Mouse (Mus musculus) kidney, embryonic 16.5 days (tissue): ENCODE measurements around the gene Evi2b. TPM values are rescaled to one million over a fixed set of nuclear protein-coding genes. Genes with fewer than 3 reads are reported as not detected.

Experiments
- ATAC-seq: fragments of 200-750 bp; cut with Nextera tagmentation; 2 replicates; pipeline ENCODE4 v1.8.0; 2017; ENCODE audit warnings: moderate TSS enrichment; ENCODE audit not compliant: low FRiP score, low TSS enrichment
- H3K27ac ChIP-seq: fragments of 300-500 bp; sonication (generic); 2 replicates; pipeline ENCODE4 v1.5.1; 2014; ENCODE audit warnings: low read length
- H3K27me3 ChIP-seq: fragments of 300-500 bp; sonication (generic); 2 replicates; pipeline ENCODE4 v1.6.1; 2014; ENCODE audit warnings: low read length, control low read depth, mixed read lengths; ENCODE audit not compliant: insufficient read depth
- H3K36me3 ChIP-seq: fragments of 300-500 bp; sonication (generic); 2 replicates; pipeline ENCODE4 v1.6.1; 2014; ENCODE audit warnings: low read length, control low read depth, mixed read lengths; ENCODE audit not compliant: insufficient read depth
- H3K4me1 ChIP-seq: fragments of 300-500 bp; sonication (generic); 2 replicates; pipeline ENCODE4 v1.6.1; 2014; ENCODE audit warnings: low read length, control low read depth, mixed read lengths; ENCODE audit not compliant: insufficient read depth
- H3K4me2 ChIP-seq: fragments of 300-500 bp; sonication (generic); replicated peaks from 2 replicates; pipeline ENCODE4 v1.6.1; 2014; ENCODE audit warnings: low read depth, low read length
- H3K4me3 ChIP-seq: fragments of 300-500 bp; sonication (generic); 2 replicates; pipeline ENCODE4 v1.5.1; 2014; ENCODE audit warnings: mild to moderate bottlenecking, low read length
- H3K9ac ChIP-seq: fragments of 300-500 bp; sonication (generic); replicated peaks from 2 replicates; pipeline ENCODE4 v1.6.1; 2014; ENCODE audit warnings: low read length
- H3K9me3 ChIP-seq: fragments of 300-500 bp; sonication (generic); 2 replicates; pipeline ENCODE4 v1.6.1; 2016; ENCODE audit warnings: low read length, control low read depth
- WGBS: fragments of 180-500 bp; shearing (Covaris S2); extraction: QIAGEN DNeasy Blood & Tissue Kit; methylation state at CpG from one replicate; pipeline ENCODE4 v1.1.7; 2014; 5-methylcytosine and 5-hydroxymethylcytosine counted together
- polyA plus RNA-seq: library from polyadenylated mRNA; unstranded; fragments of >200 nt; fragmentation: Nextera tagmentation; extraction: Ambion mirVana; gene quantifications from 2 replicates; pipeline ENCODE4 v1.2.1, GENCODE M21; 2015

The Evi2b gene
- polyA plus RNA-seq, 1 experiment from 2014 or later = 0.60 TPM

DNA sequence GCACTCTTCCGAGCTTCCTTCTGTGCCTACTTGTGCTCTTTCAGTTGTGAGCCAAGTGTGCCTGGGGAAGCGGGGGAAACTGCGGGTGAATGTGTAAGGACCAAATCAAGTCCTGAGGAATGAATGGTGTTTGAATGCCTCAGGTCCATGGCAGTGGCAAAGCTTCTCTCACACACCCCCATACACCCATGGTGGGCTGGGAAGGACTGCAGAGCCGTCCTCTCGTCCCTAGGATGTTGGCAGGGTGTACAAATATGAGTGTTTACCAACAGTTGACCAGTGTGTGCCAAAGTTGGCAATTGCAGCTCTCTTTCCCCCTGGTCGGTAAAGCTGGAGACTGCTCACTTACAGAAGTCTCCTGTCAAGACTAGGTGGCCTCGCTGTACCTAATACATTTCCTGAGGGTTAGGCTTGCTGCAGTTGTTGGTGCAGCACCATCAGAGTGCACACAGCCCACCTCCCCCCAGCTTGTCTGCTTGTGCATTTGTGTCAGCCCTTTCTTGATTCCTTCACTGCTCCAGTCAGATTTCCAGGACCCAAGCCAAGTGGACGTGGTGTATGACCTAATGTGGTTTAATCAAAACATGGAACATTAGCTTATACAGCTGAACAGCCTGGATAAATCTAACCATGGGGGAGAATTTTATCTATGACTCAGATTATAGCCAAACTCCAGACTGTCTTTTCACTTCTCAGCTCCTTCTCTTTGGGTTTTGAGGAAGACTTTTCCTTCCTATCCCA, 10.6 kb upstream of the Evi2b start:
- Histone ChIP-seq H3K4me1 (no peaks in the 10 kb centered on the region), H3K4me3 (no peak overlapping the region), H3K27me3 (no peaks in the 10 kb centered on the region), H3K4me2 (no peak overlapping the region), H3K27ac (no peak overlapping the region), H3K9me3 (no peaks in the 10 kb centered on the region), H3K9ac (no peak overlapping the region), H3K36me3 (peaks cover 16% of the 10 kb centered on the region; the same call in 1 of the 2 replicates)
- peak; percentile 27; the same call in 1 of the 2 replicates for ATAC-seq
- WGBS = 80% methylated on average over 8 of the region's 8 CpGs

DNA sequence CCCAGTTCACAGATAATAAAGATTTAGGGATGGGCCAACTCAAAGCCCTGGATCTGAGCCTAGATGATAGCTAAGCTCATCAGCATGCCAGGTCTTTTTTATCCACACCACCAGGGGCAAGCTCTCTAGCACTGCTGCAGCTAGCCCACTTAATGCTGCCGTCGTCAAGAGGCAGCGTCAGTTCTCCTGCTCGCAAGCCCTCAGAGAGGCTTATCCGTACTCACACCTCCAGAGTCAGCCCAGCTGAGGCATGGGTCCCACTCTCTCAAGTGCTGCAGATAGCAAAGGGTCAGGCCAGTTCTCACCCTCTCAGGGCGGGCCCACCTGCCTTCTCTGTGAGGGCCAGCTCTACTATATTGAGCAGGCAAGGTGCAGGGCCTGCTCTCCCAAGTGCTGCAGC, 9.7 kb upstream of the Evi2b start:
- WGBS = 85% methylated on average over 6 of the region's 6 CpGs
- H3K36me3 ChIP-seq = peaks cover 16% of the 10 kb centered on the region; the same call in 1 of the 2 replicates
- no peak for ATAC-seq
- H3K4me1 ChIP-seq = no peaks in the 10 kb centered on the region
- H3K4me3 ChIP-seq = no peak overlapping the region
- H3K9me3 ChIP-seq = no peaks in the 10 kb centered on the region
- H3K4me2 ChIP-seq = no peak overlapping the region
- no peaks in the 10 kb centered on the region for H3K27me3 ChIP-seq
- no peak overlapping the region for H3K27ac ChIP-seq
- no peak overlapping the region for H3K9ac ChIP-seq

DNA sequence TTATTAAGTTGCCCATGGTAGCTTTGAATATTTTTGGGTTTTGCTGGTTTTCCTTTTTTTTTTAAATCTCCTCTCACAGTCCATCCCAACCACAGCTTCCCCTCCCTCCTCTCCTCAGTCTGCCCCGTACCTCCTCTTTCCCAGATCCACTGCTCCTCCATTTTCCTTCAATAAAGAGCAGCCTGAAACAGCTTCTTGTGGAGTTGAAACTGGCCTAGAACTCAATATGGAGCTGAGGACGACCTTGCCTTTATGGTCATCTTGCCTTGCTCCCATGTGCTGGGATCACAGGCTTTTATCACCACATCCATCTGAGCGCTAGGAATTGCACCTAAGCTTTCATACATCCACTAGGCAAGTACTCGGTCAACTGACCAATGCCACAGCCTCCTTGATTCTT, 7.9 kb upstream of the Evi2b start:
- H3K4me3 ChIP-seq = no peak overlapping the region
- no peaks in the 10 kb centered on the region for H3K4me1 ChIP-seq
- H3K27me3 ChIP-seq = no peaks in the 10 kb centered on the region
- no peak overlapping the region for H3K27ac ChIP-seq
- no peaks in the 10 kb centered on the region for H3K9me3 ChIP-seq
- no peak overlapping the region for H3K4me2 ChIP-seq
- 0 out of 2 replicates have a peak, but pooled peaks cover 5% of the 10 kb centered on the region for H3K36me3 ChIP-seq
- no peak overlapping the region for H3K9ac ChIP-seq
- 92% methylated on average over 4 of the region's 4 CpGs for WGBS
- ATAC-seq = no peak

DNA sequence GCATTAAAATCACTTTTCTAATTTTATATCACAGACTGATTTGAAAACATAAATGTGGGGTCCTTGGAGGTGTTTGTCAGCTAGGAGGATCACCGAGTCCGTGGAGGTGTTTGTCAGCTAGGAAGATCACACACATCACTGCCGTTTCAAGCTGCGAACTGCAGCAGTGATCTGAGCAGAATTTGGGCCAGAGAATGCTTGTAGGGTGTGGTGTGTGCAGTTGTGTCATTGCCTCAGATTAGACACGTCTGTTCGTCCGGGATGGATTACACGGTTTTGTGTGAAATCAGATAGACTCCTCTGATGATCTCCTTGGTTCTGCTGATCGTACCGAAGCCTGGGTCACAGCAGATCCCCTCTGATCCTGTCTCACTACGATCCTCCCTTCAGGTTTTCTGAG, 7.2 kb upstream of the Evi2b start:
- Histone ChIP-seq H3K4me1 (0 out of 2 replicates have a peak, but pooled peaks cover 2% of the 10 kb centered on the region), H3K4me3 (no peak overlapping the region), H3K27ac (no peak overlapping the region), H3K27me3 (no peaks in the 10 kb centered on the region), H3K9me3 (no peaks in the 10 kb centered on the region), H3K9ac (no peak overlapping the region), H3K36me3 (0 out of 2 replicates have a peak, but pooled peaks cover under 1% of the 10 kb centered on the region), H3K4me2 (no peak overlapping the region)
- ATAC-seq = no peak
- WGBS = 87% methylated on average over 11 of the region's 11 CpGs

DNA sequence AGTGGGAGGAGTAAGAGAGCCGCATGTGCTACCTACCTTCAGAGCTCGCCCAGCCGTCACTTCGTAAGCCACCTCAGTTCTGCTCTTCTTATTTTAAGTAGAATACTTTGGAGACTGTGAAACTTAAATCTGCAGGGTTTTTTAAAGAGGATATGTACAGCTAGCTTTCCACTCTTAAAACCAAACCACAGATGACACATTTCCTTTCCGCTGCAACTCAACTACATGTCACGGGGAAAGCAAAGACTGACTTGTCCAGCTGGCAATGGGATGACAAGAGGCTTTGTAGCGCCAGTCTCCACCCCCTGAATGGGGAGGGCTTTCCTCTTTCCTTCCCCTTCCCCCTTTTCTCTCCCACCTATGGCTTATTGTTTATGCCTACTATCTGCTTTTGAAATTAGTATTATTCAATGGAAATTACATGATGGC, 6.8 kb upstream of the Evi2b start, which contains the start of the genes Evi2 and Evi2a:
Gene Evi2 (minus strand): TSS at position 257 of the 429 bp plus-strand sequence.
Gene Evi2a (minus strand): TSS at position 277 of the 429 bp plus-strand sequence.
- H3K36me3 ChIP-seq = no peaks in the 10 kb centered on the region
- ATAC-seq = no peak
- H3K9me3 ChIP-seq = no peaks in the 10 kb centered on the region
- H3K9ac ChIP-seq = no peak within 1 kb of the TSS
- no peak within 1 kb of the TSS for H3K4me3 ChIP-seq
- 0 out of 2 replicates have a peak, but pooled peaks cover 2% of the 10 kb centered on the region for H3K4me1 ChIP-seq
- no peak within 1 kb of the TSS for H3K27ac ChIP-seq
- no peak within 1 kb of the TSS for H3K4me2 ChIP-seq
- no peaks in the 10 kb centered on the region for H3K27me3 ChIP-seq
- WGBS = 88% methylated on average over 7 of the region's 7 CpGs

DNA sequence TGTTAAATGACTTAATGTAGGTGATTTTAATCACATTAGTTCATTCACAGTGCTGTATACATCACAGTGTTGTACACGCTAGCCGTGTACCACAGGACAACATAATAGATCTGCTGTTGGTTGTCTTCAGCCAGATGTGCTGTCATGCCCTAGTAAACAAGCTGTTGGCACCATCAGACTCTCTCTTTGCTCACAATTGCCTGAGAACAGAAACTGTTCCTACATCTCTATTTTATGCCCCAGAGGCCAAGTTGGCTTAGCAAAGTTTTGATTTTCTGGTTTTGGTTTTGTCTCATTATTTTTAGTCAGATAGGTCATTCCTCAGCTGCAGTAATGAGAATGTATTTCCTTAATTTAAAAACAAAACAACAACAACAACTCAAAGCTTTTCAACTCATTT, 6.2 kb upstream of the Evi2b start:
- ATAC-seq = no peak
- no peaks in the 10 kb centered on the region for H3K9me3 ChIP-seq
- 0 out of 2 replicates have a peak, but pooled peaks cover 2% of the 10 kb centered on the region for H3K4me1 ChIP-seq
- no peaks in the 10 kb centered on the region for H3K27me3 ChIP-seq
- no peak overlapping the region for H3K9ac ChIP-seq
- WGBS = 94% methylated on average over 2 of the region's 2 CpGs
- no peak overlapping the region for H3K4me3 ChIP-seq
- no peak overlapping the region for H3K4me2 ChIP-seq
- H3K27ac ChIP-seq = no peak overlapping the region
- H3K36me3 ChIP-seq = no peaks in the 10 kb centered on the region

DNA sequence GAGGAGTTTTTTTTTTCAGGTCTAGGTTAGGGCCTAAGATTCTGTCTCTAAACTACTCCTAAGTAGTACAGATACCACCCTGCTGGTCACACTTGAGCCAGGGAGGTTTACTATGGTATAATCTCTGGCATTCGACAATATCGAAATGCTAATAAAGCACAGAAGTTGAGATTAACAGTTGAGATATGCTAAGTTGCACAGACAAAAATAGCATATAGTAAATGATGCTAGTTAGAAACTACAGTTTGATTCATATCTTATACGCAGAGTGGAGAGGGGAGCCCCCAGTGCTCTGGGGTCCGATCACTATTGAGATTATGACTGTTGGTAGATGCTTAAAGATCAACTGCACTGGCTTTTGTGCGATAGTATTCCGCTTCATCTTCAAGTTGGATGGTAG, 5.7 kb upstream of the Evi2b start:
- H3K9me3 ChIP-seq = no peaks in the 10 kb centered on the region
- no peak for ATAC-seq
- H3K4me1 ChIP-seq = 0 out of 2 replicates have a peak, but pooled peaks cover 3% of the 10 kb centered on the region
- no peaks in the 10 kb centered on the region for H3K27me3 ChIP-seq
- H3K4me2 ChIP-seq = no peak overlapping the region
- 94% methylated on average over 6 of the region's 6 CpGs for WGBS
- H3K4me3 ChIP-seq = no peak overlapping the region
- no peak overlapping the region for H3K27ac ChIP-seq
- no peak overlapping the region for H3K9ac ChIP-seq
- no peaks in the 10 kb centered on the region for H3K36me3 ChIP-seq

DNA sequence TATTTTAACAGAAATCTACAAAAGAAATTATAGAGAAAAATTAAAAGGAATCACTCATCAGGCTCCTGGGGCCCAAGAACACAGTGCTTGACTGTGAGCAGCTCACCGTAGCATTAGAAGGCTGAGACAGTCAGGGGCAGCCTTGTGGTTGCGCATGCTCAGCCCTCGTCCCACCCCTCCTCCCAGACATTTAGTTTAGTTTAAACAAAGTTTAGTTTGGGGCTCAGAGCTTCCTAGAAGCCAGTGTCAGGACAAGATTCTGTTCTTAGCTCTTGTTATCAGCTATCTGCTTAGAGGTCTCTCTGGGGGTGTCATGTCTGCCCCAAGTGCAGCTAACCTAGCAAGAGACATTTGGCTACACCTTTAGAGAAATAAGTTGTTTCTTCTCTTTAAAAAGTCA, 5.0 kb upstream of the Evi2b start:
- 94% methylated on average over 3 of the region's 3 CpGs for WGBS
- Histone ChIP-seq H3K36me3 (no peaks in the 10 kb centered on the region), H3K27ac (no peak overlapping the region), H3K4me3 (no peak overlapping the region), H3K27me3 (no peaks in the 10 kb centered on the region), H3K9me3 (no peaks in the 10 kb centered on the region), H3K4me1 (peaks cover 7% of the 10 kb centered on the region), H3K9ac (no peak overlapping the region), H3K4me2 (no peak overlapping the region)
- no peak for ATAC-seq

DNA sequence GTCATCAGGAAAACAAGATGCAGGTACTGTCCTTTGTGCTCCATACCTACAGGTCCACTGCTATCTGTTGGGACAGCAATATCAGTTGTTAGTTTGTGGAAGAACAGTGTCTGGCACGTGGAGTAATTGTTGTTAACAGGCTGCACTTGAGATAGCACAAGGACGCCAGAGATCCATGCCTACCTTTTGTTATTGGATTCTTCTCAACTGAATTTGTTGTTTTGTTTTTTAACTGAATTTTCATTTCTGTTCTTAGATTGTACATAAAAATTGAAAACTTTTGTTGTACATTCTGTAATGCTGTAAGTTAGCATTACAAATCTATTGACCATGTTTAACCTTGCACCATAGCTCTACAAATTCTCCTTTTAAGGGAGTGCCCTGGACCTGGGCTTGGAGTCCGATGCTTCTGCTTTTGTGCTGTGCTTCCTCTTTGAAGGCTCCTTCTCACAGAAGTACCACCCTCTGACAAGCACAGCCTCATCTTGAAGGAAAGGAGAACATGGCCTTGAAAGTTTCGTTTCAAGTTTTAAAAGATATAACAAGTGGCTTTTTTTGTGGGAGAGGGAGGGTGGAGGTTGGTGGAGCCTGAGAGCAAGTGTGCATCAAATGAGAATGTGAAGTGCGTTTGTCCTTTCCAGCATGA, 4.3 kb upstream of the Evi2b start:
- Histone ChIP-seq H3K36me3 (no peaks in the 10 kb centered on the region), H3K4me3 (no peak overlapping the region), H3K27ac (no peak overlapping the region; the same call in 1 of the 2 replicates), H3K9me3 (no peaks in the 10 kb centered on the region), H3K4me2 (no peak overlapping the region), H3K4me1 (peaks cover 10% of the 10 kb centered on the region), H3K27me3 (no peaks in the 10 kb centered on the region), H3K9ac (no peak overlapping the region)
- ATAC-seq = no peak
- WGBS = 89% methylated on average over 5 of the region's 5 CpGs
